Mouse (Mus musculus): Measurements from ENCODE around the gene Rgs17.
"Not testable (repeated sequence)": the region's sequence is repeated elsewhere in the genome, so short reads cannot be mapped to it uniquely, and the experiment has no call there.

Rgs17 gene

GRCm38 (mm10) chr10:5922294-5922828 lies at the start of gene Rgs17:
TSS of gene Rgs17 (minus strand) at chr10:5922400.
- no peak for DNase-seq (ENCODE audit: low read depth, low spot score)

GRCm38 (mm10) chr10:5967655-5968054 lies 45.5 kb upstream of the Rgs17 start:
- DNase-seq (ENCODE audit: low read depth, low spot score), result no peak

GRCm38 (mm10) chr10:5953787-5954186 lies 31.6 kb upstream of the Rgs17 start:
- DNase-seq (ENCODE audit: low read depth, low spot score), result not testable (repeated sequence)

- no peak for DNase-seq (ENCODE audit: low read depth, low spot score)
Observed at GRCm38 (mm10) chr10:5924261-5924660, 2.1 kb upstream of the Rgs17 start.

GRCm38 (mm10) chr10:5923096-5923495 lies 896 bp upstream of the Rgs17 start:
- DNase-seq (ENCODE audit: low read depth, low spot score), result no peak

GRCm38 (mm10) chr10:5921771-5922170 lies 429 bp downstream of the Rgs17 start:
- DNase-seq (ENCODE audit: low read depth, low spot score), result no peak

- no peak for DNase-seq (ENCODE audit: low read depth, low spot score)
Observed at GRCm38 (mm10) chr10:5921031-5921551, 1.1 kb downstream of the Rgs17 start.

- DNase-seq (ENCODE audit: low read depth, low spot score), result no peak
Observed at GRCm38 (mm10) chr10:5904399-5904798, 17.8 kb downstream of the Rgs17 start.

GRCm38 (mm10) chr10:5901777-5902176 lies 20.4 kb downstream of the Rgs17 start:
- no peak for DNase-seq (ENCODE audit: low read depth, low spot score)

- no peak for DNase-seq (ENCODE audit: low read depth, low spot score)
Observed at GRCm38 (mm10) chr10:5900731-5901130, 21.5 kb downstream of the Rgs17 start.

GRCm38 (mm10) chr10:5877106-5877505 lies 45.1 kb downstream of the Rgs17 start:
- no peak for DNase-seq (ENCODE audit: low read depth, low spot score)

- DNase-seq (ENCODE audit: low read depth, low spot score), result no peak
Observed at GRCm38 (mm10) chr10:5871081-5871480, 51.1 kb downstream of the Rgs17 start.

GRCm38 (mm10) chr10:5867981-5868552 lies 54.1 kb downstream of the Rgs17 start:
- no peak for DNase-seq (ENCODE audit: low read depth, low spot score)

GRCm38 (mm10) chr10:5865996-5866395 lies 56.2 kb downstream of the Rgs17 start:
- no peak for DNase-seq (ENCODE audit: low read depth, low spot score)

- DNase-seq (ENCODE audit: low read depth, low spot score), result no peak
Observed at GRCm38 (mm10) chr10:5862669-5863068, 59.5 kb downstream of the Rgs17 start.

GRCm38 (mm10) chr10:5860849-5861248 lies 61.4 kb downstream of the Rgs17 start:
- no peak for DNase-seq (ENCODE audit: low read depth, low spot score)

GRCm38 (mm10) chr10:5859729-5860128 lies 62.5 kb downstream of the Rgs17 start:
- peak; percentile 16 for DNase-seq (ENCODE audit: low read depth, low spot score)

GRCm38 (mm10) chr10:5857996-5858549 lies 64.1 kb downstream of the Rgs17 start:
- no peak for DNase-seq (ENCODE audit: low read depth, low spot score)

GRCm38 (mm10) chr10:5853290-5853868 lies 68.8 kb downstream of the Rgs17 start:
- no peak for DNase-seq (ENCODE audit: low read depth, low spot score)

- no peak for DNase-seq (ENCODE audit: low read depth, low spot score)
Observed at GRCm38 (mm10) chr10:5846939-5847338, 75.3 kb downstream of the Rgs17 start.

GRCm38 (mm10) chr10:5841369-5841768 lies 80.8 kb downstream of the Rgs17 start:
- DNase-seq (ENCODE audit: low read depth, low spot score), result no peak

- no peak for DNase-seq (ENCODE audit: low read depth, low spot score)
Observed at GRCm38 (mm10) chr10:5826336-5827025, 95.7 kb downstream of the Rgs17 start.

Data from c-Kit-negative CD71-positive TER-119-positive erythroid progenitor cells, embryonic 14.5 days (primary cell).